Mouse (Mus musculus) embryonic stem cell, embryonic (primary cell): ENCODE results near the gene Mllt11.

Source experiments
- CTCF ChIA-PET, 4 experiments: fragments of 300-600 bp in 2 of 4; fragments of 350-600 bp in 2 of 4; sonication (Branson Sonifier 250); formaldehyde crosslinking; loops; one replicate each; lab custom pipeline; 2022; ENCODE audit warnings: inconsistent platforms in 2 of 4; lab: Charles Lee
- POLR2A ChIA-PET, 4 experiments: fragments of 300-600 bp in 2 of 4; fragments of 350-600 bp in 2 of 4; sonication (Branson Sonifier 250); formaldehyde crosslinking; loops; one replicate each; lab custom pipeline; 2022; ENCODE audit warnings: antibody characterized with exemption in 4 of 4, inconsistent platforms in 1 of 4; lab: Charles Lee

The Mllt11 gene

DNA sequence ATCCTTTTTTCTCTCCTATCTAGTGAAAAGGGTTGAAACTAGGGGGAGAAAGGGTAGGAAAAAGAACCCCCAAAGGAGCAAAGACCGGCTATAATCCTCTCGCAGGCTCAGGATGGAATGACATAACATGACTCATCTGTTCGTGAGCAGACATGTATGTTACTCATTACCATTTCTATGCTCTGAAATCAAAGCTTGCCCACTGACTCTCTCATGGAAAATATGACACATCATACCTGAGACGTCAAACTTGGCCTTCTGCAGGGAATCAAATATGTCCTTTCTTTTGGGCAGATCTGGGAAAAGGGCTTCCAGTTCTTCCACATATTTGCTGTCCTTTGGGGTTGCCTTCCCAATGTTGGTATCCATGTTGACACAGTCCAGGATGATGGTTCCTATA lies 30.0 kb upstream of the Mllt11 start:
- ChIA-PET POLR2A (interaction anchor here in 2 of 4 experiments (1.0 to 2.1 kb wide), 7 partner anchors 8 to 53 kb away, joined by 3 to 10 read pairs (median 3); partner anchors contain the start of gene Gabpb2 (in 1 of the 2)), CTCF (interaction anchor here in 2 of 4 experiments (0.6 to 2.1 kb wide), 4 partner anchors 11 to 119 kb away, joined by 5 to 10 read pairs (median 9); partner anchors contain the start of genes Bnipl (in 1 of the 2), Gabpb2 (in 1 of the 2) and Tnfaip8l2 (in 1 of the 2))

DNA sequence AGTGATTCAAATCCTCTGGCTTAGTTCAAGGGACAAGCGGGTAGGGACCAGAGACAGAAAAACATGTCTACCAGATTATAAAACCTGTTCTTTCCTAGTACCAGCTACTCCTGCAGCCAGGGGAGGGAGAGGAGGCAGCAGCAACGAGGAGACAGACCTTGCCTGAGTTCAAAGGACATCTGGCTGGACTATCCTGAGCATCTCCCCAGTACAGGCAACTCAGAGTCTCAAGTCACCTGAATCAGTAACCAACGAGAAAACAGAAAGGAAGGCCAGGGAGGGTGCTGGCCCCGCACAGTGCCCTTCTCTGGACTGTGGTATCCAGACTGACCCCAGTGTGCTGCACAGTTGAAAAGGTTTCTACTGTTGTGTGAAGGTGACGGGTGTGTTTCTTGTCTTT lies 25.0 kb upstream of the Mllt11 start:
- ChIA-PET CTCF (interaction anchor here in 1 of 4 experiments (1.0 kb wide), 1 partner anchor 35 kb away, joined by 3 read pairs; no protein-coding TSS in a partner anchor), POLR2A (interaction anchor here in 2 of 4 experiments (0.7 to 2.2 kb wide), 6 partner anchors 8 to 39 kb away, joined by 3 to 5 read pairs (median 3); no protein-coding TSS in a partner anchor)

DNA sequence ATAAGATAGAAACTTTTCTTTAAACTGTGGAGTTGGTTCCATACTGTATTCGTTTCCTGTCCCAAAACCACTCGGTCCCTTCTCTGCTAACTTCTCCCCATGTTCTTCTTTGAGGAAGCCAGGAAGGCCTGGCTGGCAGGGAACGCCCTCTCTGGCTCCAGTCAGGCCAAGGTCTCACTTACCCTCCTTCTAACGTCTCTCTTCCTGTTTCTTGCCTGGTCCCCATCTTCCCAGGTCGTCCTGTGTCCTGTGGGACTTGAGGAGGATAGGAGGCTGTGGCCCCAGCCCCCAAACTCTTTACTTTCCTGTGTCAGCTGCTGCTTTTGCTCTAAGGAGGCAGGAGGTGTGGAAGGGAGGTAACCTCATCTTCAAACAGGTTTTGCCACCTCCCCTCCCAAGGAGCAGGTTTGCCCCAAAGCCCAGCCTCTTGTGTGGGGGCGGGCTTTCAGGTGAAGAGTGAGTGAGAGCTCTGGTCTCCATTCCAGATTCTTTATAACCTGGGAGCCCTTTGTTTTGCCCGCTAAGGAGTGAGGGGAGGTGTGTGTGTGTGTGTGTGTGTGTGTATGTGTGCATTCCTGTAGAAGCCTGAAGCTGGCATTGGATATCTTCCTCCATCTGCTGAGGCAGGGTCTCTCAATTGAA lies 18.9 kb upstream of the Mllt11 start, which contains the start of gene Bnipl:
Bnipl (minus strand) TSS at position 411 of the 642 bp plus-strand sequence.
- ChIA-PET CTCF (interaction anchor here (0.6 to 1.4 kb wide), 6 partner anchors 10 to 254 kb away, joined by 3 to 5 read pairs (median 4); partner anchors contain the start of gene Gabpb2 (in 1 of the 4)), POLR2A (interaction anchor here (0.6 to 3.7 kb wide), 27 partner anchors 8 to 96 kb away, joined by 3 to 18 read pairs (median 5); partner anchors contain the start of genes Gm128 (in 3 of the 4), Gabpb2 (in 2 of the 4), Mllt11 (in 1 of the 4) and Prune1 (in 1 of the 4))

DNA sequence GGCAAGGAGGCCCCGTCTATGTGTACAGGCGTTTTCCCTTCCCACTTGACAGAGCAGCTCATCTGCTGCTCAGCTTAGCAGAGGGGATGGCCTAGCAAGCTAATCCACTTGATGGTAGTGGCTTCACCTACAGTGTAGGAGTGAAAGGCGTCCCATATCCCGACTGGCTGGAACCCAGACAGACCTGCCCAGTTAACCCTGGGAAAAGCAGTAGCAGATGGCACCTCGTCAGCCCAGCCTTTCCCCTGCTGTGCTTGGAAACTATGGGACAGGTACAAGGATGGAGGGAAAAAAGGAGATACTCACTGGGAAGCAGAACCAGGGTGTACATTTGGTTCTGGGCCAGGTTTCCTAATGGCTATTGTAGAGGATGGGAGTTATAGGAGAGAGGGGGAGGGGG lies 18.4 kb upstream of the Mllt11 start:
- CTCF ChIA-PET = no interaction called here
- POLR2A ChIA-PET = interaction anchor here in 3 of 4 experiments (1.3 to 3.7 kb wide), 8 partner anchors 9 to 33 kb away, joined by 4 to 18 read pairs (median 10); partner anchors contain the start of genes Gabpb2 (in 2 of the 3), Gm128 (in 2 of the 3) and Prune1 (in 1 of the 3)

DNA sequence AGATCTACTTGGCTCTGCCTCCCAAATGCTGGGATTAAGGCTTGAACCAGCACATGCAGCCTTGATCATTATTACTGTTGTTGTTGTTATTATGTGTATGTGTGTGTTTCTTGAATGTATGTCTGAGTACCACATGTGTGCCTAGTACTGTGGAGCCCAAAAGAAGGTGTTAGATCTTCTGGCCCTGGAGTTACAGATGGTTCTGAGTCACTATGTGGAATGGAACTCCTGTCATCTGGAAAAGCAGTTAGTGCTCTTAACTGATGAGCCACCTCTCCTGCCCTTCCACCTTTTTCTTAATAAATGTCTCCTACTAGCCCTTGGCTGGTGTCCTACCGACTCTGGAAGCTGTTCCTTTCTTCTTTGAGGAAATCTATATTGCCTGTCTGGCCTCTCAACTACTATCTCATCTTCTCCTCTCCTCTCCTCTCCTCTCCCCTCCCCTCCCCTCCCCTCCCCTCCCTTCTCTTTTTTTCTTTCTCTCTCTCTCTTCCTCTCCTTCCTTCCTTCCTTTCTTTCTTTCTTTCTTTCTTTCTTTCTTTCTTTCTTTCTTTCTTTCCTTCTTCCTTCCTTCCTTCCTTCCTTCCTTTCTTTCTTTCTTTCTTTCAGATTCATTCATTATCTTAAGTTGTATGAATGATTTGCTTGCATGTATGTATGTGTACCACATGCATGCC lies 15.8 kb upstream of the Mllt11 start:
- ChIA-PET POLR2A (interaction anchor here in 2 of 4 experiments (0.7 to 2.9 kb wide), 11 partner anchors 10 to 47 kb away, joined by 3 to 11 read pairs (median 3); partner anchors contain the start of gene Gabpb2 (in 1 of the 2)), CTCF (interaction anchor here in 2 of 4 experiments (0.6 to 0.8 kb wide), 2 partner anchors 23 to 268 kb away, joined by 3 to 4 read pairs; no protein-coding TSS in a partner anchor)

DNA sequence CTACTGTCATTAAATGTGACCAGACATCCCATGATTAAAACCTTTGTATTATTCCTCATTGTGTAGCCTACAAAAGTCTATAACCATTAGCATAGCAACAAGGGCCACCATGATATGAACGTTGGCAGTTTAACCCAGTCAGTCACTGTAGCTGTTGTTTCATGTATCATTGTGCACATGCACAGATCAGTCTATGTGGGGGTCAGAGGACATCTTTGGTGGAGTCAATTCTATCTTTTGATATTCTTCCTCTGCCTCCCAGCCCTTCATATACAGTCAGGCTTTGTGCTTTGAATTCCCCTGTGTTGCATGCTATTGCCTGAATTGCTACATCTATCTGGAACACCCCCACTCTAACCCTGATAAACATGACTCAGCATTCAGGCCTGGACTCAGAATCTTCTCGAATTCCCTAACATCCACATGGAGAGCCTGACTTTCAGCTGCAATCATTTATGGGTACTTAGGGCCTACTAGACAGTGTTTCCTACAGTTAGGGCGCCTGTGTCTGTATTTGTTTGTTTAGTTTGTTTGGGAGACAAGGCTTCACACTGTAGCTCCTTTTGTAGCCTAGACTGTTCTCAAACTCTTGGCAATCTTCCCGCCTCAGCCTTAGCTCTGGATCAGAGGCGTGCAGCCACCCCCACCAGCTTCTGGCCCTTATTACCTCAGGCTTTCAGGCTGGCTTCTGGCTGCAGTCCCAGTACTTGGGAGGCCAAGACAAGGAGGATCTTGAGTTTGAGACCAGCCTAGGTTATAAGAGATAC lies 14.7 kb upstream of the Mllt11 start:
- ChIA-PET POLR2A (interaction anchor here in 2 of 4 experiments (0.7 to 2.9 kb wide), 3 partner anchors 9 to 17 kb away, joined by 4 to 9 read pairs (median 4); no protein-coding TSS in a partner anchor), CTCF (no interaction called here)

DNA sequence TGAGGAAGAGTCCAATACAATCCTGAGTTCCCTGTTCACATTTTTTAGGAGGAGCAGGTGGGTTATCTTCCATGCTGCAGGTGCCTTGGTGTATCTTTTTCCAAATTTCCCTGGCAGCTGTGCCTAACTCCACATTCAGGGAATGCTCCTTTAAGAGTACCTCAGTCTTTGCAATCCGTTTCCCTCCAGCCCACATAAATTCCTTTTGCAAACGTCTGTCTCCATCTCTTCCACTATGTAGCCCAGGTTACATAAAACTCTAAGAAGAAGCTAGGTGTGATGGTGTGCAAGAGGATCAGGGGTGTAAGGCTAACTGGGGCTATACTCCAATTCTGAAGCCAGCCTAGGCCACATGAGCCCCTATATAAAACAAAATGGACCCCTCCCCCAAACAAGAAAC lies 11.1 kb upstream of the Mllt11 start:
- ChIA-PET CTCF (interaction anchor here in 1 of 4 experiments (0.6 kb wide), 1 partner anchor 59 kb away, joined by 3 read pairs; no protein-coding TSS in a partner anchor), POLR2A (interaction anchor here in 3 of 4 experiments (0.5 to 19.2 kb wide), 11 partner anchors 8 to 385 kb away, joined by 4 to 360 read pairs (median 5); partner anchors contain the start of genes Cdc42se1 (in 3 of the 3), Mllt11 (in 2 of the 3), Bnipl (in 1 of the 3) and Gabpb2 (in 1 of the 3))

DNA sequence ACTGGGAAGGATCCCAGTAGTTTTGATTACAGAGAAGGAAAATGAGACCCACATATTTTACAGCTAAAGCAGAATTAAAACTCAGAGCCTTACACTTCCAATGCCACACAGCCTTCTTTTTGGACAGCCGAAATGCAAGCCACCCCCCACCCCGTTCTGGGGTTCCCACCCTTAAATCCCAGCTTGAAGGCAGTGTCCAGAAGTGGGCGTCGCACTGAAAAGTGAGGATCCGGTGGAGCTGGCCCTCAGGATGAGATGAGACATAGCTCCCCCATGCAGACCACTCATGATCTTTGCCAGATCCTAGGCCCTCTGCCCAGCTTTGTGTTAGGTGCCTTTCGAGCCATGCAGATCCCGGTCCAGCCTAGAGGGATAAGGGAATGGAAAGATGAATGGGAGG lies 9.5 kb upstream of the Mllt11 start, which contains the start of gene Gm128:
Gm128 (minus strand) TSS at position 101 of the 400 bp plus-strand sequence.
- POLR2A ChIA-PET = interaction anchor here (0.6 to 19.2 kb wide), 35 partner anchors 8 to 410 kb away, joined by 3 to 360 read pairs (median 5); partner anchors contain the start of genes Bnipl (in 3 of the 4), Gabpb2 (in 3 of the 4), Cdc42se1 (in 2 of the 4) and Mllt11 (in 2 of the 4)
- CTCF ChIA-PET = interaction anchor here (0.6 to 2.4 kb wide), 6 partner anchors 10 to 143 kb away, joined by 3 to 7 read pairs (median 3); partner anchors contain the start of gene Anxa9 (in 1 of the 4)

DNA sequence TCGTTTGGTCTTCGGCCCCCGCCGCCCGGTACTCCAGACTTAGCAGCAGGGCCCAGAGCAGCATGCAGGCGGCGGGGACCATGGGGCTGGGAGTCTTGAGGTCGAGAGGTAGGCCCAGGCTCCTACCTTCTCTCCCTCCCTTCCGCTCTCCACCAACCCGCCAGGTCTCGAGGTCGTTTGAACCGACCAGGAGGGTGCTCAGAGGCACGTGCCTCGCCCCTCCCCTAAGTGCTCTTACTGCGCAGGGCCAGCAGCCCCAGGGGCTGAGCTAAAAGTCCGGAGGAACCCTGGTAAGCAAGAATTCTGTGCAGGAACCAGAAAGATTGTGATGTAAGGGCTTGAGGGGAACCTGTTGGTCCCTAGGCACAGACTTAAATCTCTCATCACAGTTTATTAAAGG lies 8.9 kb upstream of the Mllt11 start:
- POLR2A ChIA-PET = interaction anchor here (0.6 to 19.2 kb wide), 37 partner anchors 9 to 411 kb away, joined by 3 to 360 read pairs (median 5); partner anchors contain the start of genes Bnipl (in 3 of the 4), Gabpb2 (in 3 of the 4), Cdc42se1 (in 2 of the 4) and Mllt11 (in 2 of the 4)
- CTCF ChIA-PET = interaction anchor here in 3 of 4 experiments (0.5 to 2.4 kb wide), 9 partner anchors 10 to 616 kb away, joined by 3 to 8 read pairs (median 4); partner anchors contain the start of genes Bnipl (in 1 of the 3) and Gabpb2 (in 1 of the 3)

DNA sequence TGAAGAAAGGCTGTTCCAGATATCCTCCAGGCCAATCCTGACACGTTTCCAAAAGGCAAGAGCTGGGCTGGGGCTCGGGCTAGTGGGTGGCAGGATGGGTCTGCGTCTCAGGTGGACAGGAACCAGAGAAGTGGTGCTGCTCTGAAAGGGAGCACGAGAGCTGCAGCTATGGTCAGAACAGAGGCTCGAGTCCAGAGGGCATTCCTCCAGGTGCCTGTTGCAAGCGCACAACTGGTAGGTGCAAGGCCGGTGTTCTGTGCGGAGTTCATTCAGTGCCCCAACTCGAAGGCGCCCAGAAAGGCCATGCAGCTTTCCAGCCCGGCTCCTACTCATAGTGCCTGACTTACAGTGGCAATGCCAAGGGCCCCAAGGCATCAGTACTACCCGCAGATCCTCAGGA lies 8.0 kb upstream of the Mllt11 start:
- POLR2A ChIA-PET = interaction anchor here in 3 of 4 experiments (0.6 to 19.2 kb wide), 20 partner anchors 8 to 224 kb away, joined by 3 to 360 read pairs (median 8); partner anchors contain the start of genes Bnipl (in 2 of the 3), Cdc42se1 (in 2 of the 3), Gabpb2 (in 2 of the 3) and Mllt11 (in 2 of the 3)
- CTCF ChIA-PET = interaction anchor here in 3 of 4 experiments (0.5 to 2.4 kb wide), 5 partner anchors 9 to 97 kb away, joined by 3 to 7 read pairs (median 4); partner anchors contain the start of gene Gabpb2 (in 1 of the 3)

DNA sequence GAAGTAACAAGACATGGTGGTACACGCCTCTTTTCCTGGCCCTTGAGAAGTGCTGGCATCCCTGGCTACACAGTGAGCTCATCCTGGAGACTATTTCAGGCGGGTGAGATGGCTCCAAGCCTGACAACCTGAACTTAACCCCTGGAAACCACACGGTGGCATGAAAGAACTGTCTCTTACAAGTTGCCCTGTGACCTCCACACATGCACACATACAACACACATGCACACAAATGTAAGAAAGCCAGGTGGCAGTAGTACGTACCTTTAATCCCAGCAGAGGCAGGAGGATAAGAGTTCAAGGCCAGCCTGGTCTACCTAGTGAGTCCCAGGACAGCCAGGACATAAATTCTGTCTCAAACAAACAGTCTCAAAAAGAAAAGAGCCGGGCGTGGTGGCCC lies 7.1 kb upstream of the Mllt11 start:
- POLR2A ChIA-PET = interaction anchor here in 3 of 4 experiments (0.7 to 19.2 kb wide), 12 partner anchors 7 to 79 kb away, joined by 3 to 360 read pairs (median 6); partner anchors contain the start of genes Gabpb2 (in 2 of the 3), Bnipl (in 1 of the 3), Mllt11 (in 1 of the 3) and Sema6c (in 1 of the 3)

DNA sequence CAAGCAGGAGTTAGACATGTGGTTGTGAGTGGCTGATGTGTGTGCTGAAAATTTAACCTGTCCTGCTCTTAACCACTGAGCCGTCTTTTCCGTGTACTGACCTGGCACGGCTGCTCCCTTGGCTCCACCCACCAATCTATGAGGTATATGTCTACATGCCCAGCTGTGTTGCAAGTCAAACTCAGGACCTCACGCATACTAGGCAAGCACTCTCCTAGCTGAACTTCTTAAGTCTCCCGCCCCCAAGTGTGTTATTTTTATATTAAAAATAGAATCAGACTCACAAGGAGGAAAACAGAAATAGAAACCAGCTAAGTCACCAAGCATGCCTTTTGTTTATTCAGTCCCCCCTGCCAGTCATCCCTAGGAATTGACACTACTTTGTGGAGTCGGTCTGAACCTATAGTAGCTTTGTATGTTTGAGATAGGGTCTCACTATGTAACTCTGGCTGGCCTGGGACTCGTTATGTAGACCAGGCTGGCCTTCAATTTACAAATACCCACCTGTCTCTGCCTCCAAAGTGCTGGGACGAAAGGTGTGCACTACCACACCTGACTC lies 5.6 kb upstream of the Mllt11 start:
- CTCF ChIA-PET = no interaction called here

More for the DNA sequence above, 7.1 kb upstream of the Mllt11 start:
- CTCF ChIA-PET = interaction anchor here in 1 of 4 experiments (0.9 to 1.4 kb wide), 3 partner anchors 8 to 96 kb away, joined by 3 to 4 read pairs (median 3); no protein-coding TSS in a partner anchor

DNA sequence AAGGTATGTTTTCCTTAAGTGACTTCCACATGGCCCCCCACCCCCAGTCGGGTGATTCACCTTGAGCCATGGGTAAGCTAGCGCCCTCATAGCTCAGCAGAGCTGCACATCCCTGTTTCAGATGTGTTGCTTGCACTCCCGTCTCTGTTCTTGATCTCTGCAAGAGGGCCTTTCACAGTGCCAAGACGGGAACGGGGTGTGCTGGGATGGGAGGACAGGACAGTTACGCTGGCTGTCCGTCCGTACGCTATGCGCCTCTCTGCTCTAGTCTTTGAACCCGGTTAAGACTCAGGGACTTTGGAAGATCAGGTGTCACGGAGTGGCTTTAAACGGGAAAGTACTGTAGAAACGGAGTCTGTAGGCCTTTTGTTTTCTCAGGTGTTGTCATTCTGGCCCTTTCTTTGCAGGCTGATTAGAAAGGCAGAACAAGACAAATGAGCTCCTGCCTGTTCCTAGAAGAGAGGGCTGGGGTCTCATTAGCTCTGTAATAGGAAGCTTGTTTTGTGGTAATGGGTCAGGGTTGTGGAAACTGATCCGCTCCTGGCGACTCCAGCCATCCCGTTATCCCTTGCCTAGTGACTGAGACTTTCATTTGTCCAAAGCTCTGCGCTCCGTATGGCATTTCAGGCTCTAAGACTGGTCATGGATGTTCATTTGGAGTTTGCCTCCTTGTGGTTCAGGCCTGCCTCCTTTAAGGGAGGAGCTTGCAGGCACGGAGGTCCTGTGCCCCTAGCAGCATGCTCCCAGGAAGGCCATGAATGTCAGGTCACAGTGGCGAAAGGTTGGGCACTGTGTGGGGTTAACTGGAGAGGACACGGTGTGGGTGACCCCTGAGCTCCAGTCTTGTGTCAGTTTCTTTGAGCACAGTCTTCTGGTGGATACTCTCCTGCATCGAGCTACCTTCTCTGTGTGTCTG lies 3.7 kb upstream of the Mllt11 start:
- CTCF ChIA-PET = interaction anchor here in 3 of 4 experiments (0.5 to 1.4 kb wide), 5 partner anchors 12 to 963 kb away, joined by 3 to 5 read pairs (median 3); partner anchors contain the start of genes Gabpb2 (in 1 of the 3) and Tmod4 (in 1 of the 3)
- POLR2A ChIA-PET = interaction anchor here in 3 of 4 experiments (0.6 to 19.2 kb wide), 36 partner anchors 8 to 398 kb away, joined by 3 to 360 read pairs (median 4); partner anchors contain the start of genes Gabpb2 (in 2 of the 3), Prune1 (in 2 of the 3), Bnipl (in 1 of the 3) and Cdc42se1 (in 1 of the 3)

More for the DNA sequence above, 5.6 kb upstream of the Mllt11 start:
- POLR2A ChIA-PET = interaction anchor here in 2 of 4 experiments (0.6 to 19.2 kb wide), 4 partner anchors 9 to 149 kb away, joined by 3 to 360 read pairs (median 13); partner anchors contain the start of genes Gabpb2 (in 2 of the 2) and Cdc42se1 (in 1 of the 2)

DNA sequence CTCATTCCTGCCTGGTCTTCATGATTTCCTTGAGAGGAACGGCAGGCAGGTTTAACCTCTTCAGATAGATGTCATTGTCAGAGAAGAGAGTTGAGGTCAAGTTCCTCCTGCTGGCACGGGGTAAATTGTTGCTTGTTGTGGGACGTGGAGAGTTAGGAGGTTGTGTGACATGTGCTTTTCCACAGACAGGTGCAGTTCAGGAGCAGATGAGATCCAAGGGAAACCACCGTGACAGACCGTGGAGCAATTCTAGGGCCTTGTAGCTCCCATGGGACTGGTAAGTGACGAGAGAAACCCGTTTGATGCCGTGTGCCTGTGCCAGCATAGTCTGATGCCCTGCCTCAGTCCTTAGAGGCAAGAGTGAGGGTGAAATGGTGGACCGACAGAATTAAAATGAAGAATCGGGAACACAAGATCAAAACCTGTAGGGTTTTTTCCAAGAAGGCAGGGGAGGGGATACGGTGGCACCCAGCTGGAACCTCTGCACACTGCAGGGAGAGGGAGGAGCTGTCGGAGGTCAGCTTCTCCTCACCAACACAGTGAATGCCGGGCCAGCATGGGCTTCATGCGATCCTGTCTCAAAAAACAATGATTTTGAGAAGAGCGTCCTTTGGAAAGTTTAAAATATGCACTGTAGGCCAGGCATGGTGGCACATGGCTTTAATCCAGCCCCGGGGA lies 1.5 kb upstream of the Mllt11 start:
- POLR2A ChIA-PET = interaction anchor here in 2 of 4 experiments (0.8 to 19.2 kb wide), 6 partner anchors 9 to 49 kb away, joined by 4 to 360 read pairs (median 8); partner anchors contain the start of genes Gabpb2 (in 2 of the 2), Bnipl (in 1 of the 2), Gm128 (in 1 of the 2) and Mindy1 (in 1 of the 2)
- CTCF ChIA-PET = interaction anchor here in 1 of 4 experiments (0.7 kb wide), 1 partner anchor 59 kb away, joined by 4 read pairs; no protein-coding TSS in a partner anchor
